Mouse (Mus musculus) heart, adult 2 months (tissue): ENCODE data around the gene Taf8. TPM values are rescaled to one million over a fixed set of nuclear protein-coding genes. Genes with fewer than 3 reads are reported as not detected.
A peak's percentile ranks its signal among the peaks of the same experiment; 100 is the strongest.

Source experiments
- DNase-seq, 2 experiments: peaks; one replicate each; pipeline ENCODE4 v3.0.0; 2021
- H3K27ac ChIP-seq: fragments of 200-600 bp; 2 replicates; pipeline ENCODE4 v1.8.1; 2022
- H3K27me3 ChIP-seq: fragments of 200-500 bp; 2 replicates; pipeline ENCODE4 v1.6.1; 2012; ENCODE audit warnings: mild to moderate bottlenecking, low read length, inconsistent platforms, mixed read lengths; ENCODE audit not compliant: control insufficient read depth, insufficient read depth
- H3K36me3 ChIP-seq: fragments of 200-500 bp; 2 replicates; pipeline ENCODE4 v1.6.1; 2012; ENCODE audit warnings: low read length, inconsistent platforms; ENCODE audit not compliant: control insufficient read depth, insufficient read depth
- H3K4me1 ChIP-seq: fragments of 200-500 bp; 2 replicates; pipeline ENCODE4 v1.6.1; 2011; ENCODE audit warnings: low read length; ENCODE audit not compliant: control insufficient read depth, insufficient read depth
- H3K4me3 ChIP-seq: fragments of 200-600 bp; 2 replicates; pipeline ENCODE4 v1.8.1; 2022
- H3K79me2 ChIP-seq: fragments of 200-500 bp; replicated peaks from 2 replicates; pipeline ENCODE4 v1.6.1; 2012; ENCODE audit warnings: mild to moderate bottlenecking, inconsistent platforms, low read length, moderate library complexity, mixed read lengths; ENCODE audit not compliant: control insufficient read depth, insufficient read depth
- H3K9ac ChIP-seq: fragments of 200-500 bp; 2 replicates; pipeline ENCODE4 v1.6.1; 2012; ENCODE audit warnings: low read depth, mild to moderate bottlenecking, control low read depth, inconsistent platforms, low read length, mixed read lengths
- CTCF ChIP-seq: fragments of 200-600 bp; IDR thresholded peaks from 2 replicates; pipeline ENCODE4 v1.8.1; 2022; ENCODE audit warnings: antibody characterized with exemption, mild to moderate bottlenecking, moderate library complexity
- EP300 ChIP-seq: fragments of 200-500 bp; IDR thresholded peaks from 2 replicates; pipeline ENCODE4 v1.6.1; 2011; ENCODE audit warnings: low read depth, low read length, control low read depth; ENCODE audit not compliant: insufficient read depth
- POLR2A ChIP-seq: fragments of 200-500 bp; IDR thresholded peaks from 2 replicates; pipeline ENCODE4 v1.6.1; 2011; ENCODE audit warnings: mild to moderate bottlenecking, low read depth, low read length, control low read depth; ENCODE audit not compliant: insufficient read depth
- WGBS: fragments of 180-500 bp; shearing (Covaris S2); methylation state at CpG from one replicate; pipeline ENCODE4 v1.1.7; 2018; 5-methylcytosine and 5-hydroxymethylcytosine counted together
- intact Hi-C: fragments of 180-260 bp; cut with DNase I; formaldehyde crosslinking; loops from one replicate; pipeline ENCODE4 v1.15.1; 2025
- long read RNA-seq: library from polyadenylated mRNA; stranded (forward); transcript quantifications from one replicate; pipeline ENCODE4 v2.0.0, GENCODE M21; 2021
- polyA plus RNA-seq: library from polyadenylated mRNA; depleted of rRNA; stranded (reverse); fragments of >200 nt; gene quantifications from 2 replicates; pipeline ENCODE4 v1.2.3, GENCODE M21; 2012; rRNA removed
- total RNA-seq, 2 experiments: library from RNA; stranded (reverse); gene quantifications; 2 replicates each; pipeline ENCODE4 v1.2.3; 2021

Taf8 gene
- total RNA-seq (10 to 100 TPM; 10.8 to 12.5 TPM), polyA plus RNA-seq (14.2 and 21.0 TPM in 2 replicates)
- long read RNA-seq, partial matches to known transcripts = 0 of 4 reads
- long read RNA-seq, other reads (novel, unspliced or antisense) = 0 of 4 reads

DNA sequence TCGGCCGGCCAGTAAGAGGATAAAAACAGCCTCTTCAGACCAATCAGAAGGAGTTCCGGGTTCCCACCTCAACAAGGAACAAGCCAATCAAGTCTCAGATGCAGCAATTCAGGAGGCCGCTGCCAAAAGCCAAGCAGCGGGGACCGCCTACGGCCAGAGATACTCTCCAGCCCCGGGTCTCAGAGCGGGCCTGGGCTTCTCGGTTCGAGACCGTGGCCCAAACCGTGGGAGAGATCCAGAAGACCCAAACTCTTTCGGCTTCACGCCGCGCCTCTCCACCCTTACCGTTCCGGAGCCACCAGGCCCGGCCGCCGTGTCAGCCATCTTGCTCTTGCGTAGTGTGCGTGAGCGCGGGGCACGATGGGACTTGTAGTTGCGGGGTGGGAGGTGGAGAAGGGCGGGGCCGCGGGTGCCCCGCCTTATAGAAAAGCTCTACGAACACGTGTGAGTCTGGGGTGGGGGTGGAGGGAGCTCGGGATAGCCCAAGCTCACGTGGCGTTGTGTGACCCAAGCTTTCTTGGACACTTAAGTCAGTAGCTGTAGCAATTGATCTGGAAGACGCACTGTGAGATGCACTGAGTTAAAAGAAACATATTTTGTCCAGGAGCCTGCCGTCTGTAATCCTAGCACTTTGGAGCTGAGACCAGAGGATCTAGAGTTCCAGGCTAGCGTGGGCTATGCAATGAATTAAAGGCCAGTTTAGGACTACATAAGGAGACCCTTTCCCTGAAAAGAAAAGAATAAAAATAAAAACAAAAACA, at the start of gene Taf8:
Gene Taf8 (minus strand): TSS at position 347 of the 761 bp plus-strand sequence.
- WGBS = 1% methylated on average over 40 of the region's 40 CpGs

DNA sequence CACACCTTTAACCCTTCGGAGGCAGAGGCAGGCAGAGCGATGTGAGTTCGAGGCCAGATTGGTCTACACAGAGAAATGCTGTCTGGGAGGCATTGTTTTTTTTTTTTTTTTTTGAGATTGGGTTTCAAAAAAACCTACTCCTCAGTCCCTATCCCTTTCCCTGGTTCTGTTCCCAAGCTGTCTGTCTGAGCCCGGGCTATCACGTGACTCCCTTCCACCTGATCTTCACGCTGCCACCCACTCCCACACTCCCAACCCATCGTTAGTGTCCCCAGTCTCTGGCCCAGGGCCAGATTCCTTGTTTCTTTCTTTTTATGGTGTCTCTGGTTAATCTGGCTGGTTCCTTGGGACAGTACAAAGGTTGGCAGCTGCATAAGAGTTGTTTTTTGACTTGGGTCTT, 49.0 kb upstream of the Taf8 start:
- Histone ChIP-seq H3K4me3 (no peak overlapping the region), H3K79me2 (no peaks in the 10 kb centered on the region), H3K9ac (no peak overlapping the region), H3K4me1 (no peaks in the 10 kb centered on the region), H3K27ac (no peak overlapping the region), H3K36me3 (no peaks in the 10 kb centered on the region), H3K27me3 (no peaks in the 10 kb centered on the region)
- intact Hi-C loops = no loop called here
- DNase-seq = no peak
- TF ChIP-seq CTCF (no peak), POLR2A (no peak), EP300 (no peak)
- WGBS = 61% methylated on average over 7 of the region's 7 CpGs

More for the DNA sequence above, at the start of gene Taf8:
- H3K36me3 ChIP-seq = no peaks in the 10 kb centered on the region
- TF ChIP-seq POLR2A = peak; percentile 77
- TF ChIP-seq CTCF = no peak
- H3K4me1 ChIP-seq = peaks cover 16% of the 10 kb centered on the region
- H3K4me3 ChIP-seq = peak within 1 kb of the TSS; percentile 90
- H3K79me2 ChIP-seq = no peaks in the 10 kb centered on the region
- no peaks in the 10 kb centered on the region for H3K27me3 ChIP-seq
- DNase-seq = peak; percentile 96 to 97
- intact Hi-C loops = no loop called here
- H3K27ac ChIP-seq = peak within 1 kb of the TSS; percentile 99
- peak within 1 kb of the TSS; percentile 81 for H3K9ac ChIP-seq

DNA sequence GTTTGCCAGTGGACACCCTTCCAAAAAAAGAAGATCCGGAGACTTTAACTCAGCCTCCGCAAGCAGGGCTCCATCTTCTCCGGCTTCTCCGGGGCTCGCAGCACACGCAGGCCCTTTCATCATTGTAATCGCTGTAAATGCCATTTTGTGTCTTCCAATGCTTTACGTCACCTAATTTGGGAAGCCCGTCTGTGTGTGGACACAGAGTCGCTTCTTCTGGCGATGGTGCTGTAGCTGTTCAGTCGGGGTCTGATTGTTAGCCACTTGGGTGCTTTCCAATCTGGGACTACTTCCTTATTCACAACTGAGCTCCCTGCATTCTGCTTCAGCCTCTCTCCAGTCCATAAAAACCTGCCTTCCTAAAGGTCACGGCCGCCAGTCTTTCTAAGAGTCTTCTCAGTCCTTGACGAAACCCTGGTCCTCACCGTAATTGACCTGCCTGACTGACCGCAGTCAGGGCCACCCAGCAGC, 43.8 kb upstream of the Taf8 start:
- no peaks in the 10 kb centered on the region for H3K36me3 ChIP-seq
- intact Hi-C loops = no loop called here
- no peak for TF ChIP-seq POLR2A
- no peak for TF ChIP-seq EP300
- no peak for TF ChIP-seq CTCF
- 82% methylated on average over 17 of the region's 17 CpGs for WGBS
- H3K4me1 ChIP-seq = peaks cover 8% of the 10 kb centered on the region
- H3K79me2 ChIP-seq = no peaks in the 10 kb centered on the region
- H3K27ac ChIP-seq = no peak overlapping the region
- no peaks in the 10 kb centered on the region for H3K27me3 ChIP-seq
- no peak overlapping the region for H3K9ac ChIP-seq
- no peak overlapping the region for H3K4me3 ChIP-seq
- no peak for DNase-seq

DNA sequence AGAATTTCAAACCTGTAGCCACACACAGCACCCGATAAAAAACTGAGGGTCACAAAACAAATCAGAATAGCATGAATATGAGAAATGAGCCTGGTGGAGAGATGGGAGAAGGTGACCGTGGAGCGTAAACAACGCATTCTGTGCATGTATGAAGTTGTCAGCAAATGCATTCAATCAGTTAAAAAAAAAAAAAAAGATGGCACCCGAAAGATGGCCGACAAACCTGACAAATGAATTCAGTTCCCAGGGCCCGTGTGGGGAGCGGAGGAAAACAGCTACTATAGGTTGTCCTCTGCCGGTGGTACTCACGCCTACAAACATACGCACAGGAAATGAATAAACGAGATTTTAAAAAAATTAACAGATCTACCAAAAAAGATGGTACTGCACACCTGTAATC, 43.1 kb upstream of the Taf8 start:
- Histone ChIP-seq H3K9ac (no peak overlapping the region), H3K27ac (no peak overlapping the region), H3K79me2 (no peaks in the 10 kb centered on the region), H3K4me3 (no peak overlapping the region), H3K4me1 (peaks cover 8% of the 10 kb centered on the region), H3K36me3 (no peaks in the 10 kb centered on the region), H3K27me3 (no peaks in the 10 kb centered on the region)
- WGBS = 90% methylated on average over 12 of the region's 12 CpGs
- no peak for TF ChIP-seq POLR2A
- no peak for TF ChIP-seq CTCF
- no peak for DNase-seq
- intact Hi-C loops = no loop called here

DNA sequence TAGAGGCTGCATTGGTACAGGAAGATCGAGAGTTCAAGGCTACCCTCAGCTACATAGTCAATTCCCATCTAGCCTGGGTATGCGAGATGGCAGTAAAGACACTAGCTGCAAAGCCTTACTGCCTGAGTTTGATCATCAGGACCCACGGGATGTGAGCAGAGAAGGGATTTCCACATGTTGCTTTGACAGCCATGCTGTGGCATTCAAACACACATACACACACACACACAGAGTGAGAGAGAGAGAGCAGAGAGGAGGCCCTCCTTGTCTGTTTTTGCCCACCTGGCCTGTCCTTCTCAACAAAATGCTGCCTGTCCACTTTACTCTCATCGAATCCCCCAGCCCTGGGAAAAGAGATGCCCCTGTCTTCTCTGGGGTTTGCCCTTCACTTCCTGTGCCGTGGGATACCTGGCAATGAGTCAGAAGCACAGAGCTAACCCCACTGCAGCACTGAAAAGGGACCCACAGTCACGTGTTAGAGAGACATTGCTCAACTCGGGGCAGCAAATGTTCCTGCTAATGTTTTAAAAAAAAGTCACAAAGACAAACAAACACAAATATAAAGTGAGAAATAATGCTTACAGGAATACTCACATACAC, 41.1 kb upstream of the Taf8 start:
- H3K36me3 ChIP-seq = no peaks in the 10 kb centered on the region
- no peak overlapping the region for H3K27ac ChIP-seq
- intact Hi-C loops = no loop called here
- TF ChIP-seq POLR2A (no peak), CTCF (no peak), EP300 (no peak)
- H3K4me3 ChIP-seq = no peak overlapping the region
- H3K27me3 ChIP-seq = no peaks in the 10 kb centered on the region
- peak in 1 of 2 experiments; percentile 26 for DNase-seq
- no peak overlapping the region for H3K9ac ChIP-seq
- 61% methylated on average over 7 of the region's 7 CpGs for WGBS
- no peaks in the 10 kb centered on the region for H3K79me2 ChIP-seq
- peaks cover 8% of the 10 kb centered on the region for H3K4me1 ChIP-seq

GRCm38 (mm10) chr17:47542061-47542460, 40.0 kb upstream of the Taf8 start:
- 40% methylated on average over 5 of the region's 5 CpGs for WGBS
- no peaks in the 10 kb centered on the region for H3K36me3 ChIP-seq

More at GRCm38 (mm10) chr17:47542061-47542460, 40.0 kb upstream of the Taf8 start:
- no peak for TF ChIP-seq POLR2A
- no peak for TF ChIP-seq CTCF
- TF ChIP-seq EP300 = no peak
- DNase-seq = peak in 1 of 2 experiments; percentile 25
- no peak overlapping the region; the same call in 1 of the 2 replicates for H3K27ac ChIP-seq
- no peaks in the 10 kb centered on the region for H3K79me2 ChIP-seq
- H3K9ac ChIP-seq = no peak overlapping the region
- intact Hi-C loops = no loop called here
- peaks cover 8% of the 10 kb centered on the region for H3K4me1 ChIP-seq
- no peak overlapping the region for H3K4me3 ChIP-seq
- no peaks in the 10 kb centered on the region for H3K27me3 ChIP-seq
